Mouse (Mus musculus): ENCODE measurements around the gene Lenep. TPM values are rescaled to one million over a fixed set of nuclear protein-coding genes. Genes with fewer than 3 reads are reported as not detected.

Lenep gene
- total RNA-seq, 2 experiments from 2014 or later: 3.5 TPM; not detected in 1

- DNase-seq (ENCODE audit: low spot score in 2 of 2): peak in 1 of 2 experiments; percentile 45
Measured at GRCm38 (mm10) chr3:89392871-89393311, 9.7 kb downstream of the Lenep start.

GRCm38 (mm10) chr3:89391663-89392511 lies 10.7 kb downstream of the Lenep start:
- DNase-seq (ENCODE audit: low spot score in 2 of 2): peak; percentile 42 to 48

- DNase-seq (ENCODE audit: low spot score in 2 of 2): peak in 1 of 2 experiments; percentile 16
Measured at GRCm38 (mm10) chr3:89390699-89391662, 11.6 kb downstream of the Lenep start.

GRCm38 (mm10) chr3:89390111-89390515 lies 12.5 kb downstream of the Lenep start:
- DNase-seq (ENCODE audit: low spot score in 2 of 2): no peak

- DNase-seq (ENCODE audit: low spot score in 2 of 2): peak in 1 of 2 experiments; percentile 34
Measured at GRCm38 (mm10) chr3:89388901-89389740, 13.5 kb downstream of the Lenep start.

- peak; percentile 72 to 78 for DNase-seq (ENCODE audit: low spot score in 2 of 2)
Measured at GRCm38 (mm10) chr3:89388134-89388881, 14.3 kb downstream of the Lenep start.

GRCm38 (mm10) chr3:89387632-89388031 lies 15.0 kb downstream of the Lenep start:
- DNase-seq (ENCODE audit: low spot score in 2 of 2): peak; percentile 18 to 45

- DNase-seq (ENCODE audit: low spot score in 2 of 2): no peak
Measured at GRCm38 (mm10) chr3:89386438-89387420, 15.9 kb downstream of the Lenep start.

- no peak for DNase-seq (ENCODE audit: low spot score in 2 of 2)
Measured at GRCm38 (mm10) chr3:89385451-89385850, 17.1 kb downstream of the Lenep start.

GRCm38 (mm10) chr3:89384331-89385076 lies 18.1 kb downstream of the Lenep start:
- no peak for DNase-seq (ENCODE audit: low spot score in 2 of 2)

- DNase-seq (ENCODE audit: low spot score in 2 of 2): no peak
Measured at GRCm38 (mm10) chr3:89383651-89384255, 18.8 kb downstream of the Lenep start.

GRCm38 (mm10) chr3:89382950-89383349 lies 19.6 kb downstream of the Lenep start:
- no peak for DNase-seq (ENCODE audit: low spot score in 2 of 2)

GRCm38 (mm10) chr3:89382033-89382882 lies 20.3 kb downstream of the Lenep start:
- no peak for DNase-seq (ENCODE audit: low spot score in 2 of 2)

- DNase-seq (ENCODE audit: low spot score in 2 of 2): no peak
Measured at GRCm38 (mm10) chr3:89381233-89381632, 21.4 kb downstream of the Lenep start.

GRCm38 (mm10) chr3:89380711-89381110 lies 21.9 kb downstream of the Lenep start:
- DNase-seq (ENCODE audit: low spot score in 2 of 2): no peak

- DNase-seq (ENCODE audit: low spot score in 2 of 2): no peak
Measured at GRCm38 (mm10) chr3:89380291-89380690, 22.3 kb downstream of the Lenep start.
